Mouse (Mus musculus) ovary, adult 18-20 months (tissue): ENCODE data around the gene Gp9.
"Not testable (repeated sequence)": the region's sequence is repeated elsewhere in the genome, so short reads cannot be mapped to it uniquely, and the experiment has no call there.

Source experiments
- DNase-seq: peaks from one replicate; pipeline ENCODE4 v3.0.0; 2022; ENCODE audit warnings: low spot score, mixed read lengths

Gp9 gene

DNA sequence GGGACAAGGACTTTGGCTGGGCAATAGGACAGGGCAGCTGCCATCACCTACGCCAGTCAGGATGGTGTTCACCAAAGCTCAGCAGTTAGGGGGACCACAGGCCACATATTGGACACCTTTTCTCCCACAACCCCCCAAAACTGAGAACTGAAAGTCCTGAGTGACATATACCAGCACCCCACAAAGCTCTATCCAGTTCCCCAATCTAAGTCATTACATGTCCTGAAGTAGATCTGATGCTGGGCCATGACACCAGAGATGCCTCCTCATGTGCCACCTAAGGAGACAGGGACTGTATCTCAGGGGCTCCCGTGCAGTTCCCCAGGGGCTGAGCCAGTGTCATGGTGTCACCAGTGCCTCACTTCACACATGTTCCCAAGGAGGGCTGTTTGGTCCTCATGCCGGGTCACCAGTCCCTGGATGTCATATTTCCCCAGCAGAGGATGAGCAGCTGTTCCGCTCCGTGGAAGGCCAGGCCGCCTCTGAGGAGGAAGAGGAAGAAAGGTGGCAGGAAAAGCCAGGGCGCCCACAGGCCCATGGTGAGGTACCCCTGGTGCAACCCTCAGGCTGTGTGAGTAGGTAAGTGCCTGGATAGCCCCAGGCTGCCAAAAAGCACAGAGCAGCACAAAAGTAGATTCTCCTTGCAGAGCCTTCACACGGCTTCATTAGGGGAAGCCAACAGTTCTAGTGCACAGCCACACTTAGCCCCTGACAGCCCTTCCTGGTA is 27.5 kb upstream of the Gp9 start:
- DNase-seq, result no peak

DNA sequence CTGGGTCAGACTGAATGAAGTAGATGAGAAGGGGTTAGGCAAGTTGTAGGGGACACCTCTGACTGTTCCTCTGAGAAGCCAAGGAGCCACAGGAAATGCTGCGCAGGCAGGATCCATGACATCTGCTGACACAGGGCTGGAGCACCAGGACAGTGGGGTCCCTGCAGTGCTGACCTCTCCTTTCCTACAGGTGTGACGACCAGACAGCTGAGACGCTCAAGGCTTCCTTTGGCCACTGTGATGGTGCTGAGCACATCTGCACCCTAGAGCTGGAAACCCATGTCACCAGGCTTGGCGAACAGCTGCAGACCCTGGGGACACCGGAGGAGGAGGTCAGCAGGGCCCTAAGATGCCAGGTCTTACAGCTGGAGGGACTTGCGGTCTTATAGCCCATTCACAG is 26.3 kb upstream of the Gp9 start:
- no peak for DNase-seq

- no peak for DNase-seq
Measured at GRCm38 (mm10) chr6:87755196-87755595, 22.7 kb upstream of the Gp9 start.

- no peak for DNase-seq
Measured at GRCm38 (mm10) chr6:87756896-87757295, 21.0 kb upstream of the Gp9 start.

DNA sequence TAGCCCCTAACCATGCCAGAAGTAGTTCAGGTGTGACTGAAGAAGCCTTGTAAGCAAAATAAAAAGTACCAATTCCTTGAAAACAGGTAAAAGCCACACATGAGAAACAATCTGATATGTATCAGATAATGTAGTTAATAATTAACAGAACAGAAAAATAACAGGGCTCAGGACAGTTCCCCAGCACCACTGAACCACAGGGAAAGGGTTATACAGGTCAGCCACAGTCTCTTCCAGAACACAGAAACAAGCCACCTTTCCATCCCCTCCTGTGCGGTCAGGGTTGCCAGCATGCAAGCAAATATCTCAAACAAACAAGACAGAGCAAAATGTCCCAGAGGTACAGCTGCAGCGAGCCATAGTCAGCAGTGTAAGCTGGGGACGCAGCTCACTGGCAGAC is 18.5 kb upstream of the Gp9 start:
- DNase-seq, result no peak

DNA sequence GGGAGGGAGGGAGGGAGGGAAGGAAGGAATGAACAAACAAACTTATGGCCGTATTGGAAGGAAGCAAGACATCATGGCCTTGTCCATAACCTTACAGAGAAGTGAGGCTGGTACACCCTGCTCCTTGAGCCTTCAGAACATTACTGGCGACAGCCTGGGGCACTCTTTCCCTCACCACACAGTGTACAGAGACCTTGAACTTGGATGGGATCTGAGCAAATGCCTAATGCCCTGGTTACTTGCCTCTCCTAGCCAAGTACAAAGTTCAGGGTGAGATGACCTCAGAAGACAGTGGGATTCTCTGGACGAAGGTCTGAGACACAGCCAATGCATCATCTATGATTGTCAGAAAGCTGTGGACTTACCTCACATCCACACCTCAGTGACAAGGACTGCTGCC is 18.0 kb upstream of the Gp9 start:
- no peak for DNase-seq

- no peak for DNase-seq
Measured at GRCm38 (mm10) chr6:87762161-87762560, 15.7 kb upstream of the Gp9 start.

GRCm38 (mm10) chr6:87763376-87764280 is 14.2 kb upstream of the Gp9 start:
- no peak for DNase-seq

DNA sequence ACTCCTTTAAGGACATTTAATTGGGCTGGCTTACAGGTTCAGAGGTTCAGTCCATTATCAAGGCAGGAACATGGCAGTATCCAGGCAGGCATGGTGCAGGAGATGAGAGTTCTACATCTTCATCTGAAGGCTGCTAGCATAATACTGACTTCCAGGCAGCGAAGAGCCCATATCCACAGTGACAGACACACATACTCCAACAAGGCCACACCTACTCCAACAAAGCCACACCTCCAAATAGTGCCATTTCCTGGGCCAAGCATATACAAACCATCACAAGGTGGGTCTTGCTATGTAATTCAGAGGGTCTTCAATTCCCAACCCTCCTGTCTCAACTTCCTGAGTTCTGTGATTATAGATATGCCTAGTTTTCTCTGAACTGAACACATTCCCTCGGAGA is 13.6 kb upstream of the Gp9 start:
- not testable (repeated sequence) for DNase-seq

- no peak for DNase-seq
Measured at GRCm38 (mm10) chr6:87770626-87771025, 7.2 kb upstream of the Gp9 start.

DNA sequence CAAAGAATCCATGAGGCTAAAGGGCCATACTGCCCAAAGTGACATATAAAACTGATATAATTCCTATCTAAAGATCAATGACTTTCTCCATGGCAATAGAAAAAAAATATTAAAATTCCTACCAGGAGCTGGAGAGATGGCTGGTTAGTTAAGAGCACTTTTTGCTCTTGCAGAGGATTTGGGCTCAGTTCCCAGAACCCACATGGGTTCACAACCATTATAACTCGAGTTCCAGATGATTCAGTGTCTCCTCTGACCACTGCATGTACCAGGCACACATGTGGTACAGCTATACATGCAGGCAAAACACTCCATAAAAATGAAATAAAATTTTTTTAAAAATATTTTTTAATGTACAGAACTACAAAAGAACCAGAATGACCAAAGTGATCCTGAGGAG is 3.4 kb upstream of the Gp9 start:
- DNase-seq, result no peak

GRCm38 (mm10) chr6:87774909-87775308 is 3.0 kb upstream of the Gp9 start:
- DNase-seq, result no peak

DNA sequence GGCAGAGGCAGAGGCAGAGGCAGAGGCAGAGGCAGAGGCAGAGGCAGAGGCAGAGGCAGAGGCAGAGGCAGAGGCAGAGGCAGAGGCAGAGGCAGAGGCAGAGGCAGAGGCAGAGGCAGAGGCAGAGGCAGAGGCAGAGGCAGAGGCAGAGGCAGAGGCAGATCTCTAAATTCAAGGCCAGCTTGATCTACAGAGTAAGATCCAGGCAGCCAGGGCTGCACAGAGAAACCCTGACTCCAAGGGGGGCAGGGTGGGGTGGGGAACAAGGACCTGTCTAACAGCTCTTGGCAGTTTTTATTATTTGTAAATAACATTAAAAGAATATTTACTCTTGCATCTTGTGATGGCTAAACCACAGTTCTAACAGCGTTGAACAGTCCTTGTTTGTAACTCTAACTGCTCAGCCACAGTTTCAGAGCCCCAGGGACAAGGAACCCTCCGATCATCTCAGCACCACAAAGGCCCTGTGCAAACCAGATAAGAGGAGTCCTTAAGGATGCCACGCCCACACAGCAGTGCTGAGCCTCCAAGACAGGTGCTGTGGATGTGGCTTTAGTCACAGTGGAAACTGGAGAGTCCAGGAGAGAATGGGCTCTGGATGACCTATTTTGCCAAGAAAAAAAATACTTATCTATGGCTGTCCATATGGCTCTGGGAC is 2.2 kb upstream of the Gp9 start:
- DNase-seq, result no peak

GRCm38 (mm10) chr6:87776663-87777062 is 1.2 kb upstream of the Gp9 start:
- no peak for DNase-seq

DNA sequence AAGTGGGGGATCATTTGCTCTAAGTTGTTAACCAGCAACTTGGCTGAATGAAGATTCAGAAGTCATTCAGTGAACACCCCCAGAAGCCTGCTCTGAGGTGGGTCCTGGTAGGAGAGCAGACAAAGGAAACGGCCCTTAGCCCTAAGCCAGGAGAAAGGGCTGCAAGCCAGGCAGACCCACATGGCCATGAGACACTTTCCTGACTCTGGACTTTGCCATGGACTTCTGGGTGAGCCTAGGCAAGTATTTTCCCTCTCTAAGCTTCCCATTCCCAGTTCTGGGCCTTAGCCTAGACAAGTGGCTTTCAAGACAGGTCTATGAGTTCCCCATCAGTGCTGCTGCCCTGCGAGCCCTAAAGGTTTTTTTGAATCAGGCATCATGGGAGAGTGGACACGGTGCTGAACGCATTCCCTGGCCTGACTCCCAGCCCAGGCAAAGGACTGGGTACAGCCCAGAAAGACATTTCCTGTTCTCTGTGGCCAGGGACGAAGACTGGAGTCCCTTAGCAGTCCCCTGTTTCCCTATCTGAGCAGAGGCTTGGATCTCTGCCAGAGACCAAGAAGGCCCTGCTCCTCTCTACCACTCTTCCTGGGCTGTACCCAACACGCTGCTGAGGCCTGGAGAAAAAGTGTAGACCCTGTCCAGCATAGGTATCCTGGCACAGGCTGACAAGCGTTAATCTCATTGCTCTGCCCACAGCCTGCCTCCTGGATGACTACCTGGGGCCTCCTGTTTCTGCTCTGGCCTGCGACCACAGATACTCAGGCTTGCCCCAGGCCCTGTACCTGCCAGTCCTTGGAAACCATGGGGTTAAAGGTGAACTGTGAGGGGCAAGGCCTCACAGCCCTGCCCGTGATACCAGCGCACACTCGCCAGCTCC is 662 bp downstream of the Gp9 start:
- DNase-seq, result no peak

- no peak for DNase-seq
Measured at GRCm38 (mm10) chr6:87779174-87780165, 1.6 kb downstream of the Gp9 start.

- no peak for DNase-seq
Measured at GRCm38 (mm10) chr6:87780546-87781301, 2.9 kb downstream of the Gp9 start.

DNA sequence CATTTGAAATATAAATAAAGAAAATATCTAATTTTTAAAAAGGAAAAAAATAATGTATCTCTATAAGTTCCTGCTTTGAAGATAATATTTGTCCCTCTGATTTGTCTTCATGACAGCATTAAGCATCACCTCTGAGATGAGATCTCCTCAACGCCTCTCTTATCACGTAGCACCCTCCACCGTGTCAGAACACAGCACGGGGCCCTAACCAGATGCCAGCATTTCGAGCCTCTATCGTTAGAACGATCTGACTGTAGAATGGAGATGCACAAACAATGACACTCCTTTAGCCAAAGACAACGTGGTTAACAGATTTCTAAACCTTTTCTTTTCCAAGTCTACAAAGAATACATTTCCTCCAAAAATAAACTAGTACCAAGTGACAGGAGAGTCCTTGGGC is 6.2 kb downstream of the Gp9 start:
- DNase-seq, result no peak

- no peak for DNase-seq
Measured at GRCm38 (mm10) chr6:87786621-87787020, 8.7 kb downstream of the Gp9 start.
